Mouse (Mus musculus) A20 (cell line): ENCODE data around the gene Abca1.

Source experiments
- DNase-seq: peaks from one replicate; pipeline ENCODE4 v3.0.0-alpha.2; 2011; ENCODE audit warnings: low read depth, low spot score

Abca1 gene

GRCm38 (mm10) chr4:53121516-53122227 lies 38.0 kb downstream of the Abca1 start:
- DNase-seq, result peak; percentile 32

- DNase-seq, result no peak
These were observed 38.6 kb downstream of the Abca1 start for GRCm38 (mm10) chr4:53121084-53121483.

DNA sequence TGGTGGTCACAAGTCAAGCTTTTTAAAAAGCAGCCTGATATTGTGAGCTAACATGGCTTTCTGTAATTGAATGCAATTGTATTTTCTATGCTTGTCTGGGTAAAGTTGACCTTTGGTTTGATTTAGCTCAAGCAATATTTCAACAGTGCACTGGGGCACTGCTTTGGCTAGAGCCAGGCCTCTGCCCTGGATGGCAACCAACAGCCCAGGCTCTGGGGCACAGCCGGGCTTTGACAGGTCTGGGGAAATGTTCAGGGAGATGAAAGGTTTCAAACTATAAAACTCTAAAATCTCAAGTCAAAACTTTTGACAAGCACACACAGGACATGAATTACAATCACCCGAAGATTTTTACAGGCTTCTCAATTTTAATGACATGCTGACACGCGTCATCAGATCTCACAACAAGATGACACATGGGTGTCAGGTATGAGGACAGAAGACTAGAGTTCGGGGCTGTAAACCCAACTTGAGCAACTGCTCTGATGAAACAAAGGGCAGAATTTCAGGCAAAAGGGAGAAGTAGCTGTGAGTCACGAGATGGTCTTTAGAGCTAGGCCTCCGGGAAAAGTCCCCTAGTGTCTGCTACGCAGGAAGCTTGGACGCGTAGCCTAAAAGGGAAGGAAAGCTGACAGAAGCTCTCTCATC lies 39.5 kb downstream of the Abca1 start:
- DNase-seq, result no peak

DNA sequence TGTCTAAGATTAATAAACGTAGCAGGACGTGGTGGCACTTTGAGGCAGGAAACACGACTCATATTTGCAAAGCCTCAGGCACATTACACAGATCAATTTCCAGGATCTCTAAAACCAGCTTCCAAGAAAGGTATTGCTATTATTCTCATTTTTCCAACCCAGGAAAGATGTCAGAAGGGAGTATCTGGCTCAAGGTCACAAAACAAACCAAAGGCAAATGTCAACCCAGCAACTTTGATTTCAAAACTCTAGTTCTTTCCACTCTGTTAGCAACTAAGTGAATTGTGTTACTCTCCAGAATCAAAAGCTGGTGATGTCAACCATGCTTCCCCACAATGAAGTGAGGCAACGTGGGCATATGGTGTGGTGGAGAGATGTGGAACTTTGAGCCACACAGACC lies 41.1 kb downstream of the Abca1 start:
- DNase-seq, result no peak

- DNase-seq, result peak; percentile 28
These were observed 42.1 kb downstream of the Abca1 start for GRCm38 (mm10) chr4:53117610-53118009.

GRCm38 (mm10) chr4:53117076-53117475 lies 42.6 kb downstream of the Abca1 start:
- DNase-seq, result no peak

DNA sequence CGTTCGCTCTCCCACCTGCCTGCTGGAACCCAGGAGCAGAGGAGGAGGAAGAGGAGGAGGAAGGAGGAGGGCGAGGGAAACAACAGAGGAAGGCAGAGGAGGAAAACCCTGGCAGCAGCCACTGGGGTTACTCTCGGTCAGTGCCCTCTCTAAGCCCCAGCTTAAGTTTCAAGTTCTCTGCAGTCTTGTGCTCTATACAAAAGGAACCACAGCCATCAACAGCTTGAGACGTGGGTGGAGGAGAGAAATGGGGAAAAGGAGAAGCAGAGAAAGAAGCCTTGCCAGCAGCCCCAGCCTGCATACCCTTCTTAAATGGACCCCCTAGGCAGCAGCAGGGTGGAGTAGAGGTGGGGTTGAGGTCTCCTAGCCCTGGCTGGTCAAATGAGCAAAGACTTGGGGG lies 43.8 kb downstream of the Abca1 start:
- DNase-seq, result no peak

DNA sequence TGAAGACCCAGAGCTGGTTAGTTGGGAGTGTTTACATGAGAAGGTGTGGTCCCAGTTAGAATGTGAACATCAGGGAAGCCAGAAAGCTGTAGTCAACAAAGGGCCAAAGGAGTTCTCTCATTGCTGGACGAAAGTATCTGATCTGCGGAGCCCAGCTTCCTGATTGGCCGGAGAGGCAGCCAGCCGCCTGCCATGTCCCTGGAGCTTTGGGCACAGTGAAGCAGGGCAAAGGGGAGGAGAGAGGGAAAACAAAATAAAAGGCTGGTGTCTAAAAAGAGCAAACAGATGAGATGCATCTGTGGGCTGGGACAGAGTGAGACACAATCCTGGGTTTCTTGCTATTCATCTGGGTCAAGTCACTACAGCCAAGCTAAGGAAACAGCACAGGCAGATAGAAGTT lies 44.3 kb downstream of the Abca1 start:
- no peak for DNase-seq

DNA sequence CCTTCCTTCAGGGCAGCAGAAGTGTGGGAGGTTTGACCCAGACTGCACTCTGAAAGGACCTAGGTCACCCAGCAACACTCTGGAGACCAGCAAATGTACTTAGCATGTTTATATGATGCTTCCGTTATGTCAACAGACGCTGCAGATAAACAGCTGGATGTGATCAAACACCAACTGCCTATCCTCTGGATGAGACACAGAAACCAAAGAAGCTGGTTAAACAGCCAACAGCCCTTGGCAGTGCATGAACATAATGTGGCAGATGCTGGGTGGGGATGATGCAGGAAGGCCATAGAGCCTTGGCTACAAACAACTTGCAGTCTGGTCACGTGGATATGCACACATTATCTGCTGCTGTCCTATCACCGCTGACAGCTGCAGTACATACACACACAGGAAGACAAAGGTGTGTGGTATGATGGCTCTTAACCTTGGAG lies 47.8 kb downstream of the Abca1 start:
- no peak for DNase-seq

DNA sequence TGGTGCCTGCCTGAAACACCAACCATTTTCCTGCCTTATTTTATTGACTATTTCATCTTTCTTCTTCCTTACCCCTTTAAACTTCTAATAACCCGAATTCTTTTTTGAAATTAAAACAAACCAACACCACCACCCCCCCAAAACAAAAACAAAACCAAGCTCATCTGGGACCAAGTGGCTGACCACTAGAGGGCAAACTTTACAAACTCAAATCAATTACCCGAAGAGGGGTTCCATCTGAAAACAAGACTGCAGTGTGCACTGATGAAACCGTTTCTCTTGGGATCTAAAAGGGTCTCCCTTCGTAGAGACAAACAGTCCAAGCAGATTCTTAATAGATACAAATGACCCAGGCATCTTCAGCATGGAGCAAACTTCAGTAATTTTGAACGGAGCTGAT lies 49.3 kb downstream of the Abca1 start:
- DNase-seq, result peak; percentile 62

DNA sequence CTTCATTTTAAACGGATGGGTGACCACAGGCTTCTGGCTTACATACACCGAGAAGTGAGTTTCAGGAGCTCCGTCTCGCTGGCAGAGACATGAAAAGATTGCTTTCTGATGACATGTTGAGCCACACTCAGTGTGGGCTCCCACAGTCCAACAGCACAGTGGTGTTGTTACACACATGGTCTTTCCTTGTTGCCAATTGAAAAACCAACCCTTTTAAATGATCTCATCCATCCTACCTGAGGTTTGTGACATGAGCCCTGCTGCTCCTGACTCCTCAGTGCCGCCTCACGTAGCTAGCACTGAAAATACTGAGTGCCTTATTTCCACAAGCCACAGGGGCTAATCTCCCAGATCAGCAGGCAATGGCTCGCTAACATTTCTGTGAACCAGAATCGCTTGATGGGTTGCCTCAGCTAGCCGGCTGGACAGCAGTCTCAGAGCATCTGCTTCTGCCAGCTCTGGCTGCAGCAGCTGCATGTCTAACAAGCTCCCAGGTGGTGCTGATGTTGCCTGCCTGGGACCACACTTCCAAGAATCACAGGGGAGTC lies 50.2 kb downstream of the Abca1 start:
- no peak for DNase-seq

GRCm38 (mm10) chr4:53108194-53108593 lies 51.5 kb downstream of the Abca1 start:
- no peak for DNase-seq

- no peak for DNase-seq
These were observed 53.0 kb downstream of the Abca1 start for GRCm38 (mm10) chr4:53106732-53107131.

DNA sequence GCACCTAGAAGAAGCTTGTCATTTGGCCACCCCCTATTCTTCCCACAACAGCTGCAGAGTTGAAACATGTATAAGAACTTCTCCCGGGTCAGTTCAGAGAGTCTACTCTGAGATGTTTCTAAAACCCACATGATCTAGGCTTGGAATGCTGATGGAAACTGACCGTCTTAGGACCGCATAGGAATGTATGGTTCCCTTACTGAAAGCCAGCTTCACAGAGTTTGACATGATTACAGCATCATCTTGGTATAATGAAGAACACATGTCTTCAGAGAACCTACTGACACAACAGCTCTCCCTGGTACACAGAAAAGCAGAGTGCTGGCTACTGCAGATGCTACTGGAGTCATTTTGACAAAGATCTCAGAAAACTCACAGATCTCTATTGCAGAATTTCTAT lies 53.6 kb downstream of the Abca1 start:
- DNase-seq, result no peak

DNA sequence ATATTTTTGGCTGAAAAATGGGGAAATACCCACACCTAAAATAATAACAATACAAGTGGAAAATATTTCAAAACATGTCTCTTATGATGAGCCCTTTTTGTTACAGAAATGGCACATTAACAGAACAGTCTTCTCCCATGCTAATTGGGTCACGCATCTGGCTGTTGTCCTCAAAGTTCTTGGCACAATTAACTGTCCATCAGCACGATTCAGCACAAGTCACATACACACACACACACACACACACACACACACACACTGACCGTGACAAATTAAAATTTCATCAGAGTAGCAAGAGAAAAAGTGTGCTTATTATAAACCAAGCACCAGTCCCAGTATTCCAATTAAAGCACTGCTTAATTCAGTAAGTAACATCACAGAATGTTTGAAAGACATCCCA lies 55.1 kb downstream of the Abca1 start:
- DNase-seq, result no peak

DNA sequence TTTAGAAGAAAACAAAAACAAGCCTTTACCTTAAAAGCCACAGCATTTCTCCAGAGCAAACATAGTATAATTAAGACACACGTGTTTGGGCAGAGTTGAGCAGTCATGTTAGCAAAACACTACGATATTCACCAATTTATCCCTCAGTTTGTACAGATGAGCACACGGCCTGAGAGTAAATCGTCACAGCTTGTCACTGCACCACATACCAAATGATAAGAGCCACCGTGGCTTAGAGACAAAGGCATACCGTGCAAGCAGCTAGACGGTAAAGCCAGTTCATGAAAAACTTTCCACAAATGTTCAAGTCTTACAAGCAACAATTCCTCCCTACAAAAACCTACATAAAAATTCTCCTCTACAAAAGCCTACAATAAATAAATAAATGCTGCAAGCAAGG lies 57.2 kb downstream of the Abca1 start:
- DNase-seq, result no peak

DNA sequence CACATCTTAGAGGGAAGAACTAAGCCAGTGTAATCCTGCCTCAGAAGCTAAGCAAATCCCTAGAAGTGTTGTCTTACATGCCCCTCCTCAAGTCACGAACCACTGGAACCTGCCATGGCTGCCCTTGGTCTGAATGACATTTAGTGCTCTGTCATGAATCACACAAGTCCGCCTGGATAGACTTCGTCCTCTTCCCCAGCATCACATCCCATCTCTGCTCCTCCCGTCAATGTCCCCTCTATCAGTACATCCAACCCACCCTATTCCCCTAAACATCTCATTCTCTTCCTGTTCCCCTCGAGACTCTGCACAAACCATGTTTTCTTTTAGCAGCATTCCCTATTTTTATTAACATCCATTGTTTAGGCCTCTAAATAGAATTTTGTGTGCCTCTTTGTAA lies 58.4 kb downstream of the Abca1 start:
- no peak for DNase-seq

DNA sequence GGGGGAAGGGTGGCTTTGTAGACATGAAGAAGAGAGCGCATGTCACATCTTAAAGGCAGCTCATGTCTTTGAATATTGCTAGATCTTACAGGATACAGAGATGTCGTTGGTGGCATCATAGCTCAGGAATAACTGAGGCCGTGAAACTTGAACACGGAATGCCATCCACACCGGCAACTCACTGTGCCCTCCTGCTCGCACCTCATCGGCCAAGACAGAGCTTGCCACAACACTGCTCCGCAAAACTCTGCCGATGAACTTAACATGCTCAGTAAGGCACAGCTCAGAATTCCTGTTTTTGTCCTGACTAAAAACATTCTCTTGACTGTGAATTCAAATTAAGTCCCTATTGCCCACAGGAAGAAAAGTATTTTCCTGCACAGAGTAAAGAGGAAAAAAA lies 59.2 kb downstream of the Abca1 start:
- DNase-seq, result no peak

DNA sequence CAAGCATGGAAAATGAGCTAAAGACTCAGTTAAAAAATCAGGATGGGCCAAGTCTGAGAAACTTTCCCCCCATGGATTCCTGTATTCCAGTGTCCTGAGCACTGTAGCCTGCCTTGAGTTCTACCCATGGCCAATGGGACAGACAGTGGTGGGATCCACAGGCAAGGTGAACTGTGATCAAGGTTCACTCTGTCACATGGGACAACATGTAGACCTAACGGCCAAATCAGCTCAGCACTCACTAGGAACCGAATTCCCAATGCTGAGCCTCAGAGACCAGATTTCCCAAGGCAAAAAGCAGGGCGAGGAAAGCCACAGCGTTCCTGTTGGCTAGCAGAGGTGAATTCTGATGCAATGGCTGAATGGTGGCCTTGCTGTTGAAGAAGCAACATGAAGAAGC lies 64.8 kb downstream of the Abca1 start:
- no peak for DNase-seq

DNA sequence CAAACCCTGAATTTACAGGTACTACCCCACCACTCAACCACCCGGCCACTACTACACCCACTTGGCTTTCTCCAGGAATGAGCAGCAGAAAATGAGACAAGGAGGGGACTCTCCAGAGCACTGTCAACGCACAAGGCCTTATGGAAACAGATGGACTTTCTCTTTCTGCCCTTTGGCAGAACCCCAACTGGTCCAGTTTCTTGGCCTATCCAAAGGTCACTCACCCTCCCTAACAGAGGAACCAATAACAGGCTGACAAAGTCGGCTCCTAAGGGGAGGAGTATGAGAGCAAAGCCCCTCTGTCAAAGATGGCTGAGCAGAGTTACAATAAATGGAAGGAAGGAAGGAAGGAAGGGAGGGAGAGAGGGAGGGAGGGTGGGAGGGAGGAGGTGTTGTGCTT lies 65.4 kb downstream of the Abca1 start:
- no peak for DNase-seq

GRCm38 (mm10) chr4:53093615-53094014 lies 66.1 kb downstream of the Abca1 start:
- no peak for DNase-seq

- no peak for DNase-seq
These were observed 70.1 kb downstream of the Abca1 start for GRCm38 (mm10) chr4:53089641-53090040.

GRCm38 (mm10) chr4:53088999-53089398 lies 70.7 kb downstream of the Abca1 start:
- no peak for DNase-seq
